Mouse (Mus musculus) induced T-regulatory cell, adult 2 months (primary cell): ENCODE results near the gene Tlk2.

Source experiments
- DNase-seq: peaks from one replicate; pipeline ENCODE4 v3.0.0-alpha.2; 2012; ENCODE audit warnings: low read depth

Gene Tlk2

GRCm38 (mm10) chr11:105261601-105262351 lies 83.2 kb downstream of the Tlk2 start:
- DNase-seq, result no peak

GRCm38 (mm10) chr11:105264506-105264905 lies 85.9 kb downstream of the Tlk2 start:
- no peak for DNase-seq

- no peak for DNase-seq
These were observed 86.4 kb downstream of the Tlk2 start for GRCm38 (mm10) chr11:105264988-105265387.

GRCm38 (mm10) chr11:105270155-105270554 lies 91.5 kb downstream of the Tlk2 start:
- DNase-seq, result peak; percentile 66

GRCm38 (mm10) chr11:105280456-105280855 lies 101.8 kb downstream of the Tlk2 start:
- no peak for DNase-seq

GRCm38 (mm10) chr11:105281291-105281690 lies 102.7 kb downstream of the Tlk2 start:
- no peak for DNase-seq

- no peak for DNase-seq
These were observed 103.3 kb downstream of the Tlk2 start for GRCm38 (mm10) chr11:105281763-105282459.

GRCm38 (mm10) chr11:105282460-105282859 lies 103.9 kb downstream of the Tlk2 start:
- DNase-seq, result no peak

- DNase-seq, result no peak
These were observed 104.4 kb downstream of the Tlk2 start for GRCm38 (mm10) chr11:105283016-105283415.

GRCm38 (mm10) chr11:105285720-105286119 lies 107.1 kb downstream of the Tlk2 start:
- DNase-seq, result no peak

GRCm38 (mm10) chr11:105289403-105289802 lies 110.8 kb downstream of the Tlk2 start:
- no peak for DNase-seq

GRCm38 (mm10) chr11:105291681-105292123 lies 113.1 kb downstream of the Tlk2 start:
- DNase-seq, result no peak

GRCm38 (mm10) chr11:105292124-105293071 lies 113.8 kb downstream of the Tlk2 start, which contains the start of gene Mrc2:
Gene Mrc2 (plus strand): TSS chr11:105292643.
- no peak for DNase-seq

GRCm38 (mm10) chr11:105293101-105293581 lies 114.5 kb downstream of the Tlk2 start:
- DNase-seq, result no peak

- DNase-seq, result no peak
These were observed 115.4 kb downstream of the Tlk2 start for GRCm38 (mm10) chr11:105293901-105294494.

GRCm38 (mm10) chr11:105296084-105296483 lies 117.5 kb downstream of the Tlk2 start:
- no peak for DNase-seq

- DNase-seq, result no peak
These were observed 131.6 kb downstream of the Tlk2 start for GRCm38 (mm10) chr11:105310197-105310596.

- no peak for DNase-seq
These were observed 132.8 kb downstream of the Tlk2 start for GRCm38 (mm10) chr11:105311291-105311975.

GRCm38 (mm10) chr11:105312311-105312942 lies 133.8 kb downstream of the Tlk2 start:
- no peak for DNase-seq

GRCm38 (mm10) chr11:105312972-105313632 lies 134.5 kb downstream of the Tlk2 start:
- no peak for DNase-seq
